Mouse (Mus musculus): ENCODE measurements at regions not wholly inside any gene's neighbourhood (a gene's known extent, or its start where the extent isn't known, plus 50 kb on each side); places are given as distances from the start of the nearest gene placed in this dataset.

GRCm38 (mm10) chr7:73210078-73210477, 165.2 kb upstream of the Rgma start:
- H3K27ac ChIP-seq (replicated peaks; ENCODE audit: insufficient read depth, low read depth, low read length): no peak overlapping the region
- no peaks in the 10 kb centered on the region for H3K27me3 ChIP-seq (ENCODE audit: control insufficient read depth, insufficient read depth, low read length)
- no peak overlapping the region for H3K9ac ChIP-seq (ENCODE audit: low read depth, low read length)
- H3K36me3 ChIP-seq (ENCODE audit: control insufficient read depth, insufficient read depth, low read length): no peaks in the 10 kb centered on the region
- H3K79me2 ChIP-seq (ENCODE audit: control insufficient read depth, insufficient read depth, low read length): no peaks in the 10 kb centered on the region
- no peak overlapping the region for H3K4me3 ChIP-seq (ENCODE audit: insufficient read depth, low read depth, low read length)
- no peak for TF ChIP-seq CTCF (IDR thresholded peaks at IDR 0.05; ENCODE audit: low read depth, low read length)
- TF ChIP-seq POLR2A (IDR thresholded peaks at IDR 0.05; ENCODE audit: extremely low read depth, insufficient read depth, low read length): no peak
- no peak for DNase-seq (ENCODE audit: extremely low read depth, low read depth, low spot score)
- 89% methylated on average over 7 of the region's 7 CpGs for WGBS
- no peaks in the 10 kb centered on the region for H3K4me1 ChIP-seq (ENCODE audit: control insufficient read depth, insufficient read depth, low read length)

- Histone ChIP-seq H3K4me1 (ENCODE audit: control insufficient read depth, insufficient read depth, low read length) (no peaks in the 10 kb centered on the region), H3K9ac (ENCODE audit: low read depth, low read length) (no peak overlapping the region), H3K4me3 (ENCODE audit: insufficient read depth, low read depth, low read length) (no peak overlapping the region), H3K27ac (replicated peaks; ENCODE audit: insufficient read depth, low read depth, low read length) (no peak overlapping the region), H3K79me2 (ENCODE audit: control insufficient read depth, insufficient read depth, low read length) (no peaks in the 10 kb centered on the region), H3K36me3 (ENCODE audit: control insufficient read depth, insufficient read depth, low read length) (no peaks in the 10 kb centered on the region), H3K27me3 (ENCODE audit: control insufficient read depth, insufficient read depth, low read length) (no peaks in the 10 kb centered on the region)
- 22% methylated on average over 4 of the region's 4 CpGs for WGBS
- no peak for TF ChIP-seq POLR2A (IDR thresholded peaks at IDR 0.05; ENCODE audit: extremely low read depth, insufficient read depth, low read length)
- no peak for TF ChIP-seq CTCF (IDR thresholded peaks at IDR 0.05; ENCODE audit: low read depth, low read length)
- DNase-seq (ENCODE audit: extremely low read depth, low read depth, low spot score): no peak
These were observed 152.9 kb upstream of the Rgma start for GRCm38 (mm10) chr7:73222237-73222915.

GRCm38 (mm10) chr7:73222929-73223512, 152.3 kb upstream of the Rgma start:
- Histone ChIP-seq H3K4me3 (ENCODE audit: insufficient read depth, low read depth, low read length) (no peak overlapping the region), H3K79me2 (ENCODE audit: control insufficient read depth, insufficient read depth, low read length) (no peaks in the 10 kb centered on the region), H3K36me3 (ENCODE audit: control insufficient read depth, insufficient read depth, low read length) (no peaks in the 10 kb centered on the region), H3K9ac (ENCODE audit: low read depth, low read length) (no peak overlapping the region), H3K27me3 (ENCODE audit: control insufficient read depth, insufficient read depth, low read length) (no peaks in the 10 kb centered on the region), H3K4me1 (ENCODE audit: control insufficient read depth, insufficient read depth, low read length) (no peaks in the 10 kb centered on the region), H3K27ac (replicated peaks; ENCODE audit: insufficient read depth, low read depth, low read length) (no peak overlapping the region)
- WGBS: 61% methylated on average over 2 of the region's 2 CpGs
- no peak for TF ChIP-seq POLR2A (IDR thresholded peaks at IDR 0.05; ENCODE audit: extremely low read depth, insufficient read depth, low read length)
- TF ChIP-seq CTCF (IDR thresholded peaks at IDR 0.05; ENCODE audit: low read depth, low read length): no peak
- DNase-seq (ENCODE audit: extremely low read depth, low read depth, low spot score): no peak

- Histone ChIP-seq H3K4me3 (ENCODE audit: insufficient read depth, low read depth, low read length) (no peak overlapping the region), H3K27ac (replicated peaks; ENCODE audit: insufficient read depth, low read depth, low read length) (no peak overlapping the region), H3K79me2 (ENCODE audit: control insufficient read depth, insufficient read depth, low read length) (no peaks in the 10 kb centered on the region), H3K9ac (ENCODE audit: low read depth, low read length) (no peak overlapping the region), H3K4me1 (ENCODE audit: control insufficient read depth, insufficient read depth, low read length) (no peaks in the 10 kb centered on the region), H3K27me3 (ENCODE audit: control insufficient read depth, insufficient read depth, low read length) (no peaks in the 10 kb centered on the region), H3K36me3 (ENCODE audit: control insufficient read depth, insufficient read depth, low read length) (no peaks in the 10 kb centered on the region)
- no peak for DNase-seq (ENCODE audit: extremely low read depth, low read depth, low spot score)
- WGBS: 88% methylated on average over 8 of the region's 8 CpGs
- TF ChIP-seq POLR2A (IDR thresholded peaks at IDR 0.05; ENCODE audit: extremely low read depth, insufficient read depth, low read length) (no peak), CTCF (IDR thresholded peaks at IDR 0.05; ENCODE audit: low read depth, low read length) (no peak)
These were observed 141.7 kb upstream of the Rgma start for GRCm38 (mm10) chr7:73233539-73234158.

GRCm38 (mm10) chr7:73238486-73238885, 136.8 kb upstream of the Rgma start:
- Histone ChIP-seq H3K36me3 (ENCODE audit: control insufficient read depth, insufficient read depth, low read length) (no peaks in the 10 kb centered on the region), H3K4me3 (ENCODE audit: insufficient read depth, low read depth, low read length) (no peak overlapping the region), H3K9ac (ENCODE audit: low read depth, low read length) (no peak overlapping the region), H3K27me3 (ENCODE audit: control insufficient read depth, insufficient read depth, low read length) (no peaks in the 10 kb centered on the region), H3K27ac (replicated peaks; ENCODE audit: insufficient read depth, low read depth, low read length) (no peak overlapping the region), H3K4me1 (ENCODE audit: control insufficient read depth, insufficient read depth, low read length) (no peaks in the 10 kb centered on the region), H3K79me2 (ENCODE audit: control insufficient read depth, insufficient read depth, low read length) (no peaks in the 10 kb centered on the region)
- no peak for DNase-seq (ENCODE audit: extremely low read depth, low read depth, low spot score)
- TF ChIP-seq POLR2A (IDR thresholded peaks at IDR 0.05; ENCODE audit: extremely low read depth, insufficient read depth, low read length) (no peak), CTCF (IDR thresholded peaks at IDR 0.05; ENCODE audit: low read depth, low read length) (no peak)
- 31% methylated on average over 4 of the region's 4 CpGs for WGBS
